Mouse (Mus musculus) mouse embryonic stem cell (cell line): ENCODE data around the gene Rab3ip.

ENCODE experiments used
- in situ Hi-C, 2 experiments: fragments of 300-500 bp; cut with MboI; formaldehyde crosslinking; loops; 1 replicate in 1 of 2; 3 replicates in 1 of 2; pipeline ENCODE4 v1.14.3; 2019 to 2020; ENCODE audit warnings: low sequenced_read_pairs in 2 of 2, low pct_unique_long_range_greater_than_20kb in 1 of 2, mixed read lengths in 1 of 2; ENCODE audit not compliant: unreplicated experiment in 1 of 2

Rab3ip gene

GRCm38 (mm10) chr10:116926428-116927113, 24.0 kb downstream of the Rab3ip start:
- in situ Hi-C loops, result no loop called here

GRCm38 (mm10) chr10:116923651-116924495, 26.7 kb downstream of the Rab3ip start:
- in situ Hi-C loops, result no loop called here

GRCm38 (mm10) chr10:116922161-116922560, 28.4 kb downstream of the Rab3ip start:
- in situ Hi-C loops, result no loop called here

- in situ Hi-C loops, result no loop called here
These were observed 29.2 kb downstream of the Rab3ip start for GRCm38 (mm10) chr10:116921416-116921815.

- in situ Hi-C loops, result no loop called here
These were observed 29.9 kb downstream of the Rab3ip start for GRCm38 (mm10) chr10:116920641-116921040.

GRCm38 (mm10) chr10:116919368-116920317, 30.9 kb downstream of the Rab3ip start:
- in situ Hi-C loops, result no loop called here

- in situ Hi-C loops, result no loop called here
These were observed 34.0 kb downstream of the Rab3ip start for GRCm38 (mm10) chr10:116916581-116916980.

- in situ Hi-C loops, result no loop called here
These were observed 35.3 kb downstream of the Rab3ip start for GRCm38 (mm10) chr10:116915286-116915685.

- in situ Hi-C loops, result no loop called here
These were observed 36.0 kb downstream of the Rab3ip start for GRCm38 (mm10) chr10:116914586-116914985.

GRCm38 (mm10) chr10:116913647-116914273, 36.8 kb downstream of the Rab3ip start:
- in situ Hi-C loops, result no loop called here

- in situ Hi-C loops, result no loop called here
These were observed 37.7 kb downstream of the Rab3ip start for GRCm38 (mm10) chr10:116912850-116913249.

- in situ Hi-C loops, result no loop called here
These were observed 41.5 kb downstream of the Rab3ip start for GRCm38 (mm10) chr10:116908901-116909642.

GRCm38 (mm10) chr10:116906794-116907193, 43.8 kb downstream of the Rab3ip start:
- in situ Hi-C loops, result no loop called here

- in situ Hi-C loops, result no loop called here
These were observed 46.1 kb downstream of the Rab3ip start for GRCm38 (mm10) chr10:116904503-116904908.

- in situ Hi-C loops, result no loop called here
These were observed 54.0 kb downstream of the Rab3ip start, which contains the start of gene Myrfl for GRCm38 (mm10) chr10:116896336-116897177. TSS of gene Myrfl (minus strand) at chr10:116896919.

- in situ Hi-C loops, result no loop called here
These were observed 55.3 kb downstream of the Rab3ip start for GRCm38 (mm10) chr10:116895108-116895833.
